Mouse (Mus musculus) heart, embryonic 16.5 days (tissue): ENCODE data around the gene Sostdc1. TPM values are rescaled to one million over a fixed set of nuclear protein-coding genes. Genes with fewer than 3 reads are reported as not detected.

Source experiments
- ATAC-seq: fragments of 200-750 bp; cut with Nextera tagmentation; replicated peaks from 2 replicates; pipeline ENCODE4 v1.8.0; 2017; ENCODE audit warnings: moderate number of reproducible peaks; ENCODE audit not compliant: insufficient read depth, low FRiP score; ENCODE audit errors: extremely low read depth
- H3K27ac ChIP-seq: fragments of 300-500 bp; sonication (generic); 2 replicates; pipeline ENCODE4 v1.5.1; 2014; ENCODE audit warnings: mild to moderate bottlenecking, low read length, control low read depth, moderate library complexity
- H3K27me3 ChIP-seq: fragments of 300-500 bp; sonication (generic); 2 replicates; pipeline ENCODE4 v1.6.1; 2014; ENCODE audit warnings: low read length, mixed read lengths; ENCODE audit not compliant: control insufficient read depth, insufficient read depth
- H3K36me3 ChIP-seq: fragments of 300-500 bp; sonication (generic); 2 replicates; pipeline ENCODE4 v1.6.1; 2014; ENCODE audit not compliant: control insufficient read depth, insufficient read depth
- H3K4me1 ChIP-seq: fragments of 300-500 bp; sonication (generic); 2 replicates; pipeline ENCODE4 v1.6.1; 2014; ENCODE audit warnings: low read length, mixed read lengths; ENCODE audit not compliant: control insufficient read depth, insufficient read depth
- H3K4me2 ChIP-seq: fragments of 300-500 bp; sonication (generic); 2 replicates; pipeline ENCODE4 v1.6.1; 2014; ENCODE audit warnings: low read depth, mild to moderate bottlenecking, control low read depth, low read length
- H3K4me3 ChIP-seq: fragments of 300-500 bp; sonication (generic); 2 replicates; pipeline ENCODE4 v1.5.1; 2014; ENCODE audit warnings: mild to moderate bottlenecking, control low read depth, low read length
- H3K9ac ChIP-seq: fragments of 300-500 bp; sonication (generic); 2 replicates; pipeline ENCODE4 v1.6.1; 2014; ENCODE audit warnings: low read length, control low read depth
- H3K9me3 ChIP-seq: fragments of 300-500 bp; sonication (generic); replicated peaks from 2 replicates; pipeline ENCODE4 v1.6.1; 2016; ENCODE audit warnings: low read length; ENCODE audit not compliant: control insufficient read depth
- WGBS: fragments of 180-500 bp; shearing (Covaris S2); extraction: QIAGEN DNeasy Blood & Tissue Kit; methylation state at CpG from one replicate; pipeline ENCODE4 v1.1.7; 2014; 5-methylcytosine and 5-hydroxymethylcytosine counted together
- polyA plus RNA-seq: library from polyadenylated mRNA; unstranded; fragments of >200 nt; fragmentation: Nextera tagmentation; extraction: Ambion mirVana; gene quantifications from 2 replicates; pipeline ENCODE4 v1.2.1, GENCODE M21; 2015

Gene Sostdc1
- polyA plus RNA-seq, 1 experiment from 2014 or later: 1.2 TPM

DNA sequence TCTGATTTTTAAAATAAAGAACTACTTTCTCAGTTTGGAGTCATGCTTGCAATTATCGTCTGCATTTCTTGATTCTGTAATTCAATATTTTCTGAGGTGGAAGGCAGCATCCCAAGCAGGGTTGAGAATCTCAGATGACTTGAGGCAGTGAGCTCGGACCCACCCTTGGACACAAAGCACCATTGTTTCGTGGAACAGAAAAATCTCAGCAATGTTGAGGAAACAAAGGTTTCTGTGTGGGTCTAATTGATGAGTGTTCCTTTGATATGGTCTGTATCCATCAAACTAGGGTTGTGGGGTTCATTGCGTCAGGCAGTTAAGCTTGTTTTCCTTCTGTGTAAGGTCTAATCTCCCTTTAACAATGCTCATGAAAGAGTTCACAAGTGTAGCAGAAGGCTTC is 30.2 kb downstream of the Sostdc1 start:
- no peak for ATAC-seq
- H3K9ac ChIP-seq: no peak overlapping the region
- whole genome bisulfite sequencing: 71% methylated on average over 4 of the region's 4 CpGs

DNA sequence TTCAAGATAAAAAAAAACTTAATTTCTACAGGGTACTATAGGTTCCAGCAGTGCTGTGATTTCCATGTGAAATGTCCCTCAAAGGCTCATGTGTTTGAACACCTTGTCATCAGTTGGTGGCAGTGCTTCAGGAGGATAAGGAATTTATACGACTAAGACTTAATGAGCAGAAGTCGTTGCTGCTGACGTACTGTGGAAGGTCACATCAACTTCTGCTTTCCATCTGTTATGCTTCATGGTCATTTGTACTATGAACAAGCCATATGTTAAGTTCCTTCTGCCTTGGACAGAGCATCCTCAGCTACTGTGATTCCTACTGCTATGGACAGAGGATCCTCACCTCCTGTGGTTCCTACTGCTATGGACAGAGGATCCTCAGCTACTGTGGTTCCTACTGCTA is 46.1 kb downstream of the Sostdc1 start:
- WGBS: 82% methylated on average over 3 of the region's 3 CpGs
- Histone ChIP-seq H3K27ac (no peak overlapping the region), H3K4me1 (no peaks in the 10 kb centered on the region), H3K9me3 (no peaks in the 10 kb centered on the region), H3K4me3 (no peak overlapping the region), H3K27me3 (no peaks in the 10 kb centered on the region), H3K9ac (no peak overlapping the region), H3K4me2 (no peak overlapping the region), H3K36me3 (no peaks in the 10 kb centered on the region)
- ATAC-seq: no peak

More for the DNA sequence above, 30.2 kb downstream of the Sostdc1 start:
- Histone ChIP-seq H3K4me3 (no peak overlapping the region), H3K27ac (no peak overlapping the region), H3K9me3 (no peaks in the 10 kb centered on the region), H3K27me3 (no peaks in the 10 kb centered on the region), H3K36me3 (no peaks in the 10 kb centered on the region), H3K4me1 (no peaks in the 10 kb centered on the region), H3K4me2 (no peak overlapping the region)

DNA sequence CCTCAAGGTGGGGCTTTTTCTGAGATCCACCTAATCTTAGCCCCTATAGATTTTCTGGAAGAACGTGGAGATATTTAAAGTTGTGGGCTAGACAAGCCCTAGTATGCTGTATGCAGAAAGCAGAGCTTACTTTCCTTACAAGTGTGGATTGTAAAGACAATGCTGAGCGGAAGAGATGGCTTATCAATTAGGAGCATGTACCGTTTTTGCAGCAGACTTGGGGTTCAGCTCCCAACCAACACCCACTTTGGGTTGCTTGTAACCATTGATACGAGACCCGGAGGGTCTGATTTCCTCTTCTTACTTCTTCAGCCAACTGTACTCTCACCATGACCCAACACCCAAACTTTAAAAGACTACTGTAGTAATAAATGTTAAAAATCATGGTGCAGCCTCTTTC is 46.8 kb downstream of the Sostdc1 start:
- ATAC-seq: no peak

DNA sequence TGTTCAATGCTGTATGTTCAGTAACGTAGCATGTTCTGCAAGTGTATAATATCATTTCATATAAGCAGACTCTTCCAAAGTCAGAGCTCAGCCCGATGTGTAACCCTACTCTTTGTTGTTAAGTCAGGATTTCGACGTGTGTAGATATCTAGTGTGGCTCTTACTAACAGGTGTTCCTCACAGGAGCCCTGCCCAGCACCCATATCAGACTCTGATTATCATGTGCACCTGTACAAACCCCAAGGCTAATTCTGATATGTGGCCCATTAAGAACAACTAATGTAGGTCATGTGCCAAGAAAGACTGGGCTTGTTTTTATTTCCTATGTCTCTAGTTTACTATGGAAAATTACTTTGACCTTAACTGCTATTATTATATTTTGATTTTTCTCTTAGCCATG is 50.1 kb downstream of the Sostdc1 start:
- 86% methylated on average over 4 of the region's 4 CpGs for WGBS
- no peak overlapping the region for H3K9ac ChIP-seq
- H3K9me3 ChIP-seq: no peaks in the 10 kb centered on the region
- H3K4me1 ChIP-seq: no peaks in the 10 kb centered on the region
- no peak overlapping the region for H3K4me3 ChIP-seq
- ATAC-seq: no peak
- no peaks in the 10 kb centered on the region for H3K36me3 ChIP-seq
- H3K27ac ChIP-seq: no peak overlapping the region
- H3K4me2 ChIP-seq: no peak overlapping the region
- H3K27me3 ChIP-seq: no peaks in the 10 kb centered on the region

More for the DNA sequence above, 46.8 kb downstream of the Sostdc1 start:
- H3K27me3 ChIP-seq: no peaks in the 10 kb centered on the region
- no peaks in the 10 kb centered on the region for H3K4me1 ChIP-seq
- H3K36me3 ChIP-seq: no peaks in the 10 kb centered on the region
- no peaks in the 10 kb centered on the region for H3K9me3 ChIP-seq
- 86% methylated on average over 5 of the region's 5 CpGs for WGBS
- no peak overlapping the region for H3K9ac ChIP-seq
- H3K4me3 ChIP-seq: no peak overlapping the region
- H3K4me2 ChIP-seq: no peak overlapping the region
- no peak overlapping the region for H3K27ac ChIP-seq

Other genes starting within 250 kb of the Sostdc1 start
- gene Ankmy2, start 157.0 kb upstream of the Sostdc1 start, polyA plus RNA-seq: 26.0 and 26.7 TPM in 2 replicates
- 197 and 210 TPM in 2 replicates for gene Bzw2, start 156.1 kb upstream of the Sostdc1 start, polyA plus RNA-seq
- gene Lrrc72, start 60.7 kb upstream of the Sostdc1 start, polyA plus RNA-seq: not detected in 2 replicates
- gene Ispd, start 67.3 kb downstream of the Sostdc1 start, polyA plus RNA-seq: 9.5 and 9.8 TPM in 2 replicates
- gene D630036H23Rik, start 68.0 kb downstream of the Sostdc1 start, polyA plus RNA-seq: 0.77 and 1.4 TPM in 2 replicates